Mouse (Mus musculus) fat pad, adult 2 months (tissue): ENCODE data around the gene Gigyf1.

Experiments used
- DNase-seq: peaks from one replicate; pipeline ENCODE4 v3.0.0-alpha.2; 2011; ENCODE audit warnings: low read depth, low spot score; ENCODE audit errors: extremely low read depth

The Gigyf1 gene

DNA sequence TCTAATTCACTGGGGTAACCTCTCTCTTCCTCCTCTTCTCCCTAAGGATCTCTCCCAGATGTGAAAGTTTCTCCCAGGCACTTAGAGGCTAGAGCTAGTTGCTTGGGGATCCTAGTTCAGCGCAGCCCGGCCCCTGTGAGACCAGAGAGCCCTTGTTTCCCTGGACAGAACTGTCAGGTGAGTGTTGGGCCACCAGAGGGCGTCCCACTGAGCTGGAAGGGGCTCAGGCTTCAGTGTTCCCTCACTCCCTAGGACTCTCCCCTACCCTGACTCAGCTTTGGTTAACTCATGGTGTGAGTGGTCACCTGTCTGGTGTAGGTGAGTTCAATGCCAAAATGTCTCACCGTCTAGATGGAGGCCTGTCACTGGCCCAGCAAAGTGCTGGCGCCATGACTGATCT is at the start of gene Gigyf1:
Gene Gigyf1, plus strand, starts transcription at position 113 of the 400 bp plus-strand sequence.
- DNase-seq: no peak

DNA sequence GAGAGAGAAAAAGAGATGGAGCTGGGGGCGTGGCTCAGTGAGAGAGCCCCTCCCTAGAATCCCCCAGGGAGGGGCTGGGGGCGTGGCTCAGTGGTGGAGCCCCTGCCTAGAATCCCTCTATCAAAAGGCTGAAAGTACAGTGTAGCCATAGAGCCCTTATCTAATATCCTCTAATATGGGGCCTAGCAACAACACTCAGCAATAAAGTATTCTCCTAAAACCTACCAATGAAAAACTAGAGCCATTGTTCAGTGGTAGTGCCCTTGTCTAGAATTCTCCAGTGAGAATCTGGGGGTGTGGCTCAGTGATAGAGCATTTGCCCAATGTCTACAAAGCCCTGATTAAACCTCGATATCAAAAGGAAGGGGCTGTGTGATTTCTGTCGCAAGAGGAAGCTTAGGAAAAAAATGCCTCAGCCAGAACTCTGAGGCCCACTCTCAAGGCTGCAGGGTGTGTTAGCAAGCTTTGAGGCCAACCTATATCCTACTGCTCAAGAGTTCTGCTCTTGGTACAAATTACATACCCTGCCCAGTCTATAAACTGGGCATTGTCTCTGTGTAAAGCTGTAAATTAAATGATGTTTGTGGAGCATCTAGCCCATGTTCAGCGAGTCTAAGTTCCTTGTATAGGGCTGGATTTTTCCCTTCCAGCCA is 46.0 kb upstream of the Gigyf1 start:
- DNase-seq: no peak

- no peak for DNase-seq
Measured at GRCm38 (mm10) chr5:137474351-137474750, 44.0 kb upstream of the Gigyf1 start.

DNA sequence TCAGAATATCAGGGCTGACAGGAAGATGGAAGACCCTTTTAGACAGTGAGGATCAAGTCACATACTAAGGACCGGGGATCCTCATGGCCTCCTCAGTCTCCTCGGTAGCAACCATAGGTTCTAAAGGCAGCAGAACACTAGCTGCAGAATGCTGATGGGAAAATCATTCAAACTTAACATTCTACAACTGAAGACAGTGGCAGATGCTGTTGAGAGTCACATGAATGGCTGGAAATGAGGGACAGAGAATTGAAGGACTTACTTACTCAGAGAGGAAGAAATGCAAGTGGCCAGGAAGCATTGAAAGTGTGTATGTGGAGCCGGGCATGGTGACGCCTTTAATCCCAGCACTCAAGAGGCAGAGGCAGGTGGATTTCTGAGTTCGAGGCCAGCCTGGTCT is 41.4 kb upstream of the Gigyf1 start, which contains the start of gene Zan:
Gene Zan, minus strand, starts transcription at position 101 of the 400 bp plus-strand sequence.
- DNase-seq: no peak

DNA sequence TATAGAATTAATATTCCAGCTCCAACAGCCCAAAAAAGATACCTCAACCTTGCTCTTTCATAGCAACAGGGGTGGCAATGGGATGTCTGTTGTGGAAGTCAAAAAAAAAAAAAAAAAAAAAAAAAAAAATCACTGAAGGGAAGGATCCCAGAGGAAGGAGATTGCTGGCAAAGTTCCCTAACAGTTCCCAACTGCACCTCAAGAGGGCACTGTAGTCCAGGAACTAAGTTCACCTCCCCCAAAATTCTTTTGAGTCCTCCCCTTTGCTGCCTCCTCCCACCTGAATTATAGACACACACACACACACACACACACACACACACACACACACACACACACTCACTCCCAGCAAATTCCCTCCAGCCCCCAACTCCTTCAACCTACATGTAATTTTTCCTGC is 37.2 kb upstream of the Gigyf1 start:
- DNase-seq: no peak

DNA sequence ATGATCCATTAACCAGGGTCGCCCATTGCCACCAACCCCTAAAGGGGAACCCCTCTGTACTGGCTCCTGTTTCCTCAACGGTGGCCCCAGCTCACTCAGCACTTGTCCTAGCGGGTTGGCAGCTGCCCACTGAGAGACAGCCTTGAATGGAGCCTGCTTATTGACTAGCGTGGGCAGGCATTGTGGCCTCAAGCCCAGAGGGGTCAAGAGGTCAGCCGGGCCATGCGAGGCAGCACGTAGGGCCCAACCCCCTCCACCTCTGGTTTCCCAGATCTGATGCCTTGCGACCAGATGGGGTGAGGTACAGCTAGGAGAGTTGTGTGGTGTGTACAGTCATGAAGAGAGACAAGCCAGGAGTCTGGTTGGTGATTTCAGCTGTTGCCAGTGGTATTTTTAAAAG is 36.5 kb upstream of the Gigyf1 start:
- DNase-seq: no peak

- no peak for DNase-seq
Measured at GRCm38 (mm10) chr5:137485071-137485850, 33.1 kb upstream of the Gigyf1 start.

DNA sequence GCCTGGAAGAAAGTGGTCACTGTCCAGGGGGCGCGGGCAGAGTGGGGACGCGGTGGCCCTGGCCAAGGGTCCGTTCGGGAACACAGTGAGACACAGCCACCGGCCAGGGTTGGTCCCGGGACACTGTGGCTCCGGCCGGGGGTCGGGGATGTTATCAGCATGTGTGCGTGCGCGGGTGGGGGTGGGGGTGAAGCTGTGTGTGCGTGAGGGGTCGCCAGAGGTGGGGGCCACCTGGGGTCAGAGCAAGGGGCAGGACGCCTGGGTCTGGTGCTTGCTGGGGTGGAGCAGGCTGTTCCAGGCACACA is 32.5 kb upstream of the Gigyf1 start:
- no peak for DNase-seq

DNA sequence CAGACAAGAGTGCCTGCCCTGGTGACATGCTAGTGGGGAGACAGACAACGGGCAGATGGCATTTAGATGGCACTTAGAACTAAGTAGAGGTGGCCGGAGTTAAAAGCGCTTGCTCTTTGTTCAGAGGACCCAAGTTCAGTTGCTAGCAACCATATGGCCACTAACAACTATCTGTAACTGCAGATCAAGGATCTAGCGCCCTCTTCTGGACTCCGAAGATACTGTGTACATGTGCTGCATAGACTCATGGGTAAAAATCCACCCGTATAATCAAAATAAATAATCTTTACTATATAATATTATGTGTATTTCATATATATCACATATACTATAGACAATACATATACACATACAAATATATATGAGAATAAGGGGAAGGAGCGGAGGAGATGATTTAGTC is 30.7 kb upstream of the Gigyf1 start:
- no peak for DNase-seq

DNA sequence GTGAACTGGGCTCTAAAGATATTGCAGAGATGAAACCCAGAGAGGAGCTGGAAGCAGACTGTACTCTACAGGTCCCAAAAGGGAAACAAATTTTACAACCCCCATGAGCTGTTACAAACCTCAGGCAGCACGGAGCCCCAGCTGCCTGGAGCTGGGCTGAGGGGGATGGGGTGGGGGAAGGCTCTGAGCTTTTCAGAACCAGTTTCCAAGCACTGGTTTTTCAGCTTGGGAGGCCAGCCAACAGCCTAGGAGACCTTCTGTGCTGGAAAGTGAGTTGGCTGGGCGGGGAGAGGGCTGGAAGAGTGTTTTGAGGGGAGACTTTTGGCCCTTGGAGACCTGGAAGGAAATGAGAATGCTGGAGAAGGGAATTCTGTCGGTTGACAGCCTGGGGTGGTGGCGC is 26.8 kb upstream of the Gigyf1 start:
- DNase-seq: no peak

GRCm38 (mm10) chr5:137493831-137494230 is 24.5 kb upstream of the Gigyf1 start:
- DNase-seq: peak; percentile 16

GRCm38 (mm10) chr5:137500186-137500585 is 18.2 kb upstream of the Gigyf1 start:
- no peak for DNase-seq

DNA sequence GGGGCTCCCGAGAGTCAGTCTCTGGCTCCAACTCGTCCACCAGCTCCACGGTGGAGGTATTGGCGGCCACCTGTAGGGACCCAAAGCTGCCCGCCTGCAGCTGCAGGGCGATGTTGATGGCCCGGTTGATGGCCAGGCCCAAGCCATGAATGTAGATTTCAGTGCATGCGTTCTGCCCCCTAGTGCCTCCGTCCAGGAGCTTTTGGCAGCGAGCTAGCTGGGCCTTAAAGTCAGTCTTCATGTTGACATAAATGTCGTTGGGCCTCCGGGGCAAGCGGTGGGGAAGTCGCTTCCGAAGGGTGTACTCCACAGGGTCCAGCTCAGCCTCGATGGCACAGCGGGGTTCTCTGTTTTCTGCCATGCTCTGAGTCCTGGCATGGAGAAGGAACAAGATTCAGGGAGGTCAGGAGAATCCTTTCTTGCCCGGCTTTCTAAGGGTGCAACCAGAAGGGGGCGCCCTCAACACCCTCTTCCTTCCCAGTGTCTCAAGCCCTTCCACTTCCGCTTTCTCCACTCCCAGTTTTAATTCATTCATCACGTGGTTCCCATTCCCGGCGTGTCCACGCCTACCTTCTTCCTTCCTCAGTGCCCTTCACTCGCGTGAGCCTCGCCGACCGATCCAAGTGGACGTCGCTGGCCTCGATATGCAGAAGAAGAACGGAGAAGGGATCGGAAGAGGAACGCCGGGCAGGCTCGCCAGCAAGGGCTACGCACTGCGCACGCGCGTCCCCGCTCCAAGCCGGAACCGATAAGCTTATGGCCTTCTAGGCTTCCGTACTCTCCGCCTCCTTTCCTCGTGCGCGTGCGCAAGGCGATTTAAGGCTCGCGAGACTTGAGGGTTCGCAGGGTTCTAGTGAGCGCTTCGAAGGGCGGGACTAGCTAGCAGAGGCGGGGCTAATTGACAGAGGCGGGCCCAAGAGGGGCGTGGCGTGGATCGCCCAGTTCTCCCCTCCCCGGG is 16.4 kb upstream of the Gigyf1 start, which contains the start of gene Pop7:
Gene Pop7, minus strand, starts transcription at position 810 of the 958 bp plus-strand sequence.
- DNase-seq: peak; percentile 79

DNA sequence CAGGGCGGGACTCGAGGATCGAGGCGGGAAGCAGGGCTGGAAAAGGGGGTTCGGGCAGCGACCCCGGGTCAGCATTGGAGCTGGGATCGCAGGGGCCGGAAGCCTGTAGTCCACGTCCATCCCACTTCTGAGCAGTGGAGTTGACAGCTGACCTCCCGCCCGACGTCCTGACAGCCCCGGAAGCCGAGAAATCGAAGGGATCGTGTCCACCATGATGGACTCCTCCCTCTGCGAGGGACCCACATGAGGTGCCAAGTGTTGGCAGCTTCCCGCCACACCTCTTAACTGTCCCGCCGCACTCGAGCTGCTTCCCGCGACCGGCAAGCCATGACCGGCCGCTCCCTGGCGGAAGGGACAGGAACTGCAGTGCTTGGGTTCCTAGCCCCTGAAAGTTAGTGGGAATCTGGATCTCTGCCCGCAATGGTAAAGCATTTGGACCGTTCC is 15.7 kb upstream of the Gigyf1 start:
- DNase-seq: peak; percentile 26

- DNase-seq: no peak
Measured at GRCm38 (mm10) chr5:137504041-137504440, 14.3 kb upstream of the Gigyf1 start.

DNA sequence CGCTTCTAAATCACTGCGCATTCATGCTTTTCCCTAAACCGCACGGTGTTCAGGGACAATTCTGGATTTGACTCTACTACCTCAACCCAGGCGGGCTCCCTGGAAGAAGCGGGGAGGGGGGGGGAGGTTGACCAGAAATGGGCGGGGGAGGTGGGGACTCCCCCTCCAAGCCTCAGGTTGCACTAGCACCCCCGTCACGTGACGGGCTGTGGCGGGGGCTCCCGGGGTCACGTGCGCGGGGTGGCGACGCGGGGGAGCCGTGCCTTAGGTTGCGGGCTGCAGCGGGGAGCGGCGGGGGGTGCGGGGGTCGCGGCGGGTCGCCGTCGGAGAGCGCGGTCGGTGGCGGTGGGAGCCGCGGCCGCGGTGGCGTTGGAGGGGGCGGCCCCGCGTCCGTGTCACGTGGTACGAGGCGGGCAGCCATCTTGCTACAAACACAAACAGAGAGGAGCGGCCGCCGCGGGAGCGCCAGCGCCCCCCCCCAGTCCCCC is 8.3 kb upstream of the Gigyf1 start:
- no peak for DNase-seq

DNA sequence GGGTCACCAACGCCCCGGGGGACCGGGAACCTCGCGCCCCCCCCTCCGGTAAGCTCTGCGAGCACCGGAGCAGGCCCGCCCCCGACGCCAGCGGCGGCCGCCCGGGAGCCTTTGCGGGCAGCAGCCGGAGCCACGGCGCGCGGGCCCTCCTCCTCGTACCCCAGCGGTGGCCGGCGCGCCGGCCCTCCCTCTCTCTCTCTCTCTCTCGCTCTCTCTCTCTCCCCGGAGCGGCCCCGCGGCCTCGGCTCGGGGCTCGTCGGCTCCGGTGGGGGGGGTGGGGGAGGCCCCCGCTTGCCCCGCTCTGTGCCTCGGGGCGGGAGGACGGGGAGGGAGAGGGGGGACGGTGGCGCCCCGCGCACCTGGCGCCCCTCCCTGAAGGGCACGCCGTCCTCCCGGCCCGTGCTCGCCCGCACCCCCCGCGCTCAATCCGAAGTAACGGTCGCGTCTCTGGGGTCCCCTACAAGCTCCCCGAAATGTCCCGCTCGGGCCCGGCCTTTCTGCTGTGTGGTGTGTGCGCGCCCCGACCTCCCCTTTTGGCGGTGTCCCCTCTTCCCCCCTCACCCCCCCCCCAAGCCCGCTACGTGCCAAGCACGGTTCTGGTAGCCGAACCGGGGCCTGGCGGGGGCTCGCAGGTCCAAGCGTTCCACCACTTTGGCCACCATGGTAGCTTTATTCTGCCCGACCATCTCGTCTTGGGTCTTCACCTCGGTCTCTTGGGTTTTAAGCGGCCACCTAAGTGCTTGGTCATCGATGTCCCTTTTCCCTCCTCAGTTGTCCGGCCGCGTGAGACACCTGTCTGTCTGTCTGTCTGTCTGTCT is 7.6 kb upstream of the Gigyf1 start:
- DNase-seq: no peak

DNA sequence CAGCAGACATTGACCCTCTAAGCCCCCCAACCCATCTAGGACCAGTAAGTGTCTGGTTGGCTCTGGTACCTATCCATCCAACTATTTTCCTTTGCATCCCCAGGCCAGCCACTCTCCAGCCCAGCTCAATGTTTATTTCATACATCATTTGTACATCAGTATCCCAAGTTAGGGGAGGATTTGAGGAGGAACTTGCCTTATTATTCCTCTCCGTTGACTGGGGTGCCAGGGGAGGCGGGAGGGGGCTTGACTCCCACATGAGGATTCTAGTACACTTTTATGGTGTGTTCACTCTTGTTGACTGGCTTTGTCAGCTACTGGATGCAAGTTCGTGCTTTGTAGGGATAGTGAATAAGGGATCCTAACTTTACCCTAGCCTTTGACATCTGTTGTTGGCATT is 6.6 kb upstream of the Gigyf1 start:
- no peak for DNase-seq

- DNase-seq: no peak
Measured at GRCm38 (mm10) chr5:137512847-137513794, 5.2 kb upstream of the Gigyf1 start.
